Comparison of ENCODE assay signal across 31 mouse cellular contexts in the genomic region with DNA sequence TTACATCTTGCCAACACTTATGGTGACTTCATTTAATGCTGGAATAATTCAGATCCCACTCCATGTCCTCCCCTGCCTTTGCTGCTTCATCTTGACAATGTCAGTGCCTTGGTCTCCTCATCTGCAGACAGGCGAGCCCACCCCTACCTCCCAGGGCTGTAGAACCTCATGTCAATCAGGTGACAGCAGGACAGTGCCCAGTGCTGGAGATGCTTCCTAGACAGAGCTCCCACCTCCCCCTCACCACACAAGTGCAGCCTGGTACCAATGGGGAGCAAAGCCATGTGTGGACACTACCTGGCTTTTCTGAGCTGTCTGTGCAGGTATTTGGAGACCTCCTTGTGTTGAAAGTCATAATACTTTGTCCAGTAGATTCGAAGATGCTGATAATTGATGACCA. TPM values are rescaled to one million over a fixed set of nuclear protein-coding genes. Genes with fewer than 3 reads are reported as not detected.
"Had no signal": no experiment of that assay in that cellular context is flagged by ENCODE, and none has a peak within 500 bp of the region (broad histone marks: within the 10 kb centered on the region; RNA-seq: fewer than 3 reads in every experiment).

No protein-coding gene starts in this region.

RNA-seq across cellular contexts. Expression of a gene that starts 8.6 kb away (rescaled TPM):
- polyA plus RNA-seq: limb, embryonic 11.5 days; limb, embryonic 13.5 days; lung, embryonic 14.5 days; midbrain, embryonic 10.5 days; midbrain, embryonic 16.5 days; myocyte; neural tube, embryonic 11.5 days had no signal

RNA-seq across cellular contexts. Expression of a gene that starts 17.6 kb away (rescaled TPM):
- polyA plus RNA-seq: limb, embryonic 10.5 days; limb, embryonic 11.5 days; limb, embryonic 12.5 days; limb, embryonic 13.5 days; limb, embryonic 14.5 days; limb, embryonic 15.5 days; liver, adult 2 months; liver, embryonic 11.5 days; liver, embryonic 12.5 days; liver, embryonic 13.5 days; liver, embryonic 14.5 days; liver, embryonic 15.5 days; liver, embryonic 16.5 days; liver, postnatal 0 days; lung, adult 2 months; lung, embryonic 14.5 days; lung, embryonic 15.5 days; lung, embryonic 16.5 days; lung, postnatal 0 days; macrophage; midbrain, embryonic 10.5 days; midbrain, embryonic 11.5 days; midbrain, embryonic 12.5 days; midbrain, embryonic 13.5 days; midbrain, embryonic 14.5 days; midbrain, embryonic 15.5 days; midbrain, embryonic 16.5 days; midbrain, postnatal 0 days; myocyte; neural tube, embryonic 11.5 days; neural tube, embryonic 12.5 days had no signal

RNA-seq across cellular contexts. Expression of a gene that starts 31.6 kb away (rescaled TPM):
- polyA plus RNA-seq: limb, embryonic 10.5 days; limb, embryonic 11.5 days; limb, embryonic 12.5 days; limb, embryonic 13.5 days; limb, embryonic 14.5 days; liver, adult 2 months; liver, embryonic 11.5 days; liver, embryonic 12.5 days; liver, embryonic 13.5 days; liver, embryonic 14.5 days; liver, embryonic 15.5 days; liver, embryonic 16.5 days; liver, postnatal 0 days; lung, adult 2 months; lung, embryonic 14.5 days; lung, embryonic 15.5 days; lung, embryonic 16.5 days; lung, postnatal 0 days; macrophage; midbrain, embryonic 10.5 days; midbrain, embryonic 12.5 days; midbrain, embryonic 13.5 days; midbrain, embryonic 14.5 days; midbrain, embryonic 15.5 days; midbrain, embryonic 16.5 days; midbrain, postnatal 0 days; myocyte; neural tube, embryonic 11.5 days; neural tube, embryonic 12.5 days had no signal

RNA-seq across cellular contexts. Expression of a gene that starts 35.5 kb away (rescaled TPM):
- polyA plus RNA-seq: limb, embryonic 10.5 days; limb, embryonic 11.5 days; limb, embryonic 12.5 days; limb, embryonic 13.5 days; limb, embryonic 14.5 days; limb, embryonic 15.5 days; liver, adult 2 months; liver, embryonic 11.5 days; liver, embryonic 12.5 days; liver, embryonic 13.5 days; liver, embryonic 14.5 days; liver, embryonic 15.5 days; liver, embryonic 16.5 days; liver, postnatal 0 days; lung, adult 2 months; lung, embryonic 14.5 days; lung, embryonic 15.5 days; lung, embryonic 16.5 days; lung, postnatal 0 days; macrophage; midbrain, embryonic 10.5 days; midbrain, embryonic 11.5 days; midbrain, embryonic 12.5 days; midbrain, embryonic 13.5 days; midbrain, embryonic 14.5 days; myocyte; neural tube, embryonic 11.5 days; neural tube, embryonic 12.5 days had no signal
